Mouse (Mus musculus) ES-E14 (cell line): ENCODE results near the gene Celf3. TPM values are rescaled to one million over a fixed set of nuclear protein-coding genes. Genes with fewer than 3 reads are reported as not detected.

Experiments
- DNase-seq: peaks from one replicate; pipeline ENCODE4 v3.0.0-alpha.2; 2013; ENCODE audit warnings: low read depth, low spot score
- H3K27ac ChIP-seq: 2 replicates; pipeline ENCODE4 v1.5.1; 2012; ENCODE audit warnings: low read depth, mild to moderate bottlenecking, low read length, moderate library complexity, mixed read lengths; ENCODE audit not compliant: poor library complexity, insufficient read depth, severe bottlenecking
- H3K36me3 ChIP-seq: 2 replicates; pipeline ENCODE4 v1.6.1; 2012; ENCODE audit warnings: mild to moderate bottlenecking, low read length, moderate library complexity, mixed read lengths; ENCODE audit not compliant: control insufficient read depth, poor library complexity, insufficient read depth, severe bottlenecking
- H3K4me1 ChIP-seq, 2 experiments: fragments of 150-350 bp in 1 of 2; sonication (generic) in 1 of 2; 2 replicates each; pipeline ENCODE4 v1.6.1; 2012; ENCODE audit warnings: low read length in 2 of 2, mild to moderate bottlenecking in 1 of 2, mixed read lengths in 1 of 2; ENCODE audit not compliant: control insufficient read depth in 2 of 2, insufficient read depth in 2 of 2, poor library complexity in 1 of 2
- H3K4me3 ChIP-seq, 2 experiments: fragments of 150-350 bp in 1 of 2; sonication (generic) in 1 of 2; 2 replicates each; pipeline ENCODE4 v1.5.1; 2012; ENCODE audit warnings: low read length in 2 of 2, low read depth in 1 of 2, mild to moderate bottlenecking in 1 of 2, mixed read lengths in 1 of 2; ENCODE audit not compliant: insufficient read depth in 1 of 2, poor library complexity in 1 of 2, severe bottlenecking in 1 of 2
- H3K9ac ChIP-seq: 2 replicates; pipeline ENCODE4 v1.6.1; 2012; ENCODE audit warnings: low read depth, mild to moderate bottlenecking, low read length, mixed read lengths; ENCODE audit not compliant: poor library complexity, insufficient read depth, severe bottlenecking
- H3K9me3 ChIP-seq: fragments of 150-350 bp; sonication (generic); 2 replicates; pipeline ENCODE4 v1.6.1; 2012; ENCODE audit warnings: low read depth, mild to moderate bottlenecking, low read length; ENCODE audit not compliant: control insufficient read depth, insufficient read depth
- CHD2 ChIP-seq: IDR thresholded peaks from 2 replicates; pipeline ENCODE4 v1.6.1; 2014; ENCODE audit warnings: mild to moderate bottlenecking, low read depth, low read length, inconsistent platforms
- HCFC1 ChIP-seq: IDR thresholded peaks from 2 replicates; pipeline ENCODE4 v1.6.1; 2012; ENCODE audit warnings: low read length, inconsistent platforms, borderline replicate concordance; ENCODE audit not compliant: insufficient read depth
- MAFK ChIP-seq: IDR thresholded peaks from 2 replicates; pipeline ENCODE4 v1.6.1; 2014; ENCODE audit warnings: mild to moderate bottlenecking, low read depth, low read length, inconsistent platforms; ENCODE audit not compliant: insufficient read depth
- ZC3H11A ChIP-seq: IDR thresholded peaks from 2 replicates; pipeline ENCODE4 v1.6.1; 2012; ENCODE audit warnings: low read depth, mild to moderate bottlenecking, inconsistent platforms, low read length, borderline replicate concordance
- ZNF384 ChIP-seq: IDR thresholded peaks from 2 replicates; pipeline ENCODE4 v1.6.1; 2012; ENCODE audit warnings: low read depth, low read length, inconsistent platforms
- in situ Hi-C, 2 experiments: fragments of 600-800 bp; cut with MboI; formaldehyde crosslinking; loops; one replicate each; pipeline ENCODE4 v1.15.1; 2025; ENCODE audit warnings: low sequenced_read_pairs in 2 of 2, inconsistent platforms in 1 of 2; ENCODE audit not compliant: unreplicated experiment in 2 of 2
- total RNA-seq: library from RNA; depleted of rRNA; stranded (reverse); fragments of 300-350 nt; gene quantifications from 2 replicates; pipeline ENCODE4 v1.2.3, GENCODE M21; 2012

Gene Celf3
- total RNA-seq, 1 experiment: 0.27 TPM

DNA sequence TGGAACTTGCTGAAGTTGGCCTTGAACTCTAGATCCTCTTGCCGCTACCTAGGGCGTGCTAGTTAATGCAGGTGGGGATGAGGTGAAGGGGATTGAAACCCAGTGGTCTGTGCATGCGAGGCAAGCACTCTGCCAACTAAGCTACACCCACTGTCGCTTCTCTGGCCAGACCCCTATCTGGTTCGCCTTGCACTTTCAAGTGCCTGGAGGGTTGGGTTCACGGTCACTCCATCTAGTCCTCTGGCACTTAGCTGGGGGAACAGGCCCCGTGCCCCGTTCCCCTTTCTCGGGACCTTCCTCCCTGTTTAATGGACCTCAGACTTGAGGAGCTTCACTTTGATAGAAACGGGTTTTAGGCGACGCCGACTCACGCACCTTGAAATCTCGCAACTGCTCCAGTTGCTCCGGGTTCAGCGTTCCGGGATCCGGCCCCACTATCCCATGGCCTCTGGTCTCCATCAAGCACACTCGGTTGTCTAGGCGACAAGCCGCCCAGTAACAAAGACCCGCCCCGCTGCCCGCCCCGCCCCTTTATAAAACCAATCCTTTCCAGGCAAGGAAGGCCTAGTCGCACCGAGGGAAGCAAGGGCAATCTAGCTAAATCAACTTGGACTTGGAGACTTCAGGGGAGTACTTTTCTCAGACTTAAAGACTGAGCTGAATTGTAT lies 5.5 kb upstream of the Celf3 start:
- Histone ChIP-seq H3K4me1 (peaks cover 0 to 7% of the 10 kb centered on the region in 2 experiments; a peak in 1 of 4 replicates), H3K36me3 (no peaks in the 10 kb centered on the region), H3K9me3 (no peaks in the 10 kb centered on the region), H3K4me3 (peak overlapping the region in 1 of 2 experiments; percentile 41; a peak in 2 of 4 replicates), H3K27ac (no peak overlapping the region), H3K9ac (no peak overlapping the region)
- DNase-seq: no peak
- no peak for TF ChIP-seq HCFC1
- no peak for TF ChIP-seq ZNF384
- TF ChIP-seq ZC3H11A: no peak
- no peak for TF ChIP-seq CHD2
- TF ChIP-seq MAFK: no peak
- in situ Hi-C loops: no loop called here

- DNase-seq: no peak
- Histone ChIP-seq H3K36me3 (no peaks in the 10 kb centered on the region), H3K4me1 (peaks cover 0 to 7% of the 10 kb centered on the region in 2 experiments; a peak in 1 of 4 replicates), H3K9ac (no peak overlapping the region), H3K4me3 (no peak overlapping the region), H3K9me3 (no peaks in the 10 kb centered on the region), H3K27ac (no peak overlapping the region)
- no peak for TF ChIP-seq MAFK
- no peak for TF ChIP-seq CHD2
- TF ChIP-seq ZNF384: no peak
- TF ChIP-seq HCFC1: no peak
- no peak for TF ChIP-seq ZC3H11A
- in situ Hi-C loops: no loop called here
These were observed 5.0 kb upstream of the Celf3 start for GRCm38 (mm10) chr3:94473115-94473505.

GRCm38 (mm10) chr3:94473567-94474232 lies 4.4 kb upstream of the Celf3 start:
- Histone ChIP-seq H3K27ac (no peak overlapping the region), H3K4me1 (peaks cover 0 to 7% of the 10 kb centered on the region in 2 experiments; a peak in 1 of 4 replicates), H3K36me3 (no peaks in the 10 kb centered on the region), H3K9me3 (no peaks in the 10 kb centered on the region), H3K9ac (no peak overlapping the region), H3K4me3 (no peak overlapping the region)
- in situ Hi-C loops: no loop called here
- TF ChIP-seq HCFC1 (no peak), ZNF384 (no peak), MAFK (no peak), CHD2 (no peak), ZC3H11A (no peak)
- no peak for DNase-seq

- Histone ChIP-seq H3K9ac (no peak overlapping the region), H3K36me3 (no peaks in the 10 kb centered on the region), H3K4me1 (peaks cover 2 to 11% of the 10 kb centered on the region in 2 experiments; a peak in 1 of 4 replicates), H3K27ac (no peak overlapping the region), H3K4me3 (no peak overlapping the region), H3K9me3 (no peaks in the 10 kb centered on the region)
- in situ Hi-C loops: no loop called here
- TF ChIP-seq ZC3H11A (no peak), HCFC1 (no peak), MAFK (no peak), CHD2 (no peak), ZNF384 (no peak)
- no peak for DNase-seq
These were observed 1.6 kb upstream of the Celf3 start for GRCm38 (mm10) chr3:94476301-94477035.
